Mouse (Mus musculus): ENCODE results near the gene Slc35g3.

DNA sequence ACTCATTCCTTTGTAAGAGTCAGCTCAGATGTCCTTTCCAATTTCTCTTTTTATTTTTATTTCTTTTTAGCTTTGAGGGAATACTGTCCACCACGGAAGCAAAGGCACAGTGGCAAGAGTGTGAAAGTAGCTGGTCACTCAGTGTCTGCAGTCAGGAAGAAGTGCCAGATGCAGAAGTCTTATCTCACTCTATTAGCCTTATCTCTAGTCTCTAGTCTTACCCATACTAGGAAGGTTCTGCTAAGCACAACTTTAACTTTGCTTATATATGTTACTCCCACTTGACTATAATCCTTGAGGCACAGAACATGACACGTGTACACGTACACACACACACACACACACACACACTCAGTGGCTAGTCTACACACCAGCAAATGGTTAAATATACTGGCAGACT is 10.1 kb downstream of the Slc35g3 start:
- TF ChIP-seq CTCF (conservative IDR thresholded peaks at IDR 0.05 in 1 of 2, IDR thresholded peaks at IDR 0.05 in 1 of 2; ENCODE audit: low read depth in 2 of 2, low read length in 2 of 2), result no peak
- TF ChIP-seq MAX (IDR thresholded peaks at IDR 0.05; ENCODE audit: low read length), result no peak
- no peak for TF ChIP-seq CHD1 (IDR thresholded peaks at IDR 0.05; ENCODE audit: low read depth, low read length)
- TF ChIP-seq POLR2A (IDR thresholded peaks at IDR 0.05; ENCODE audit: low read depth, low read length), result no peak
- TF ChIP-seq EP300 (IDR thresholded peaks at IDR 0.05; ENCODE audit: low read length), result no peak
- TF ChIP-seq JUN (IDR thresholded peaks at IDR 0.05; ENCODE audit: insufficient read depth, low read depth, low read length), result no peak
- no peak for TF ChIP-seq KAT2A (IDR thresholded peaks at IDR 0.05; ENCODE audit: insufficient replicate concordance, low read length)
- TF ChIP-seq NRF1 (IDR thresholded peaks at IDR 0.05; ENCODE audit: low read depth, low read length), result no peak
- no peak for TF ChIP-seq ZC3H11A (IDR thresholded peaks at IDR 0.05; ENCODE audit: low read depth, low read length)
- no peak for TF ChIP-seq MXI1 (IDR thresholded peaks at IDR 0.05; ENCODE audit: low read depth, low read length)
- no peak for TF ChIP-seq MAFK (IDR thresholded peaks at IDR 0.05; ENCODE audit: insufficient replicate concordance, low read length)
- TF ChIP-seq BHLHE40 (IDR thresholded peaks at IDR 0.05; ENCODE audit: low read depth, low read length), result no peak
